Mouse (Mus musculus): ENCODE data around the gene Cplane1.
A peak's percentile ranks its signal among the peaks of the same experiment; 100 is the strongest.
"Not testable (repeated sequence)": the region's sequence is repeated elsewhere in the genome, so short reads cannot be mapped to it uniquely, and the experiment has no call there.

Cplane1 gene

GRCm38 (mm10) chr15:8168591-8169265 is at the start of gene Cplane1:
Gene Cplane1, plus strand, starts transcription at chr15:8169106.
- DNase-seq, result peak; percentile 94

- DNase-seq, result no peak
Measured at GRCm38 (mm10) chr15:8129281-8129680, 39.6 kb upstream of the Cplane1 start.

- no peak for DNase-seq
Measured at GRCm38 (mm10) chr15:8131268-8131667, 37.6 kb upstream of the Cplane1 start.

GRCm38 (mm10) chr15:8131761-8132160 is 37.1 kb upstream of the Cplane1 start:
- DNase-seq, result no peak

GRCm38 (mm10) chr15:8135606-8136005 is 33.3 kb upstream of the Cplane1 start:
- DNase-seq, result no peak

- DNase-seq, result no peak
Measured at GRCm38 (mm10) chr15:8161841-8162240, 7.1 kb upstream of the Cplane1 start.

GRCm38 (mm10) chr15:8169266-8169746 is 400 bp downstream of the Cplane1 start:
- DNase-seq, result peak; percentile 21

GRCm38 (mm10) chr15:8189563-8189962 is 20.7 kb downstream of the Cplane1 start:
- DNase-seq, result no peak

GRCm38 (mm10) chr15:8190435-8190834 is 21.5 kb downstream of the Cplane1 start:
- no peak for DNase-seq

GRCm38 (mm10) chr15:8200317-8200716 is 31.4 kb downstream of the Cplane1 start:
- no peak for DNase-seq

GRCm38 (mm10) chr15:8208362-8208761 is 39.5 kb downstream of the Cplane1 start:
- DNase-seq, result no peak

GRCm38 (mm10) chr15:8214811-8215210 is 45.9 kb downstream of the Cplane1 start:
- DNase-seq, result no peak

- not testable (repeated sequence) for DNase-seq
Measured at GRCm38 (mm10) chr15:8234167-8234566, 65.3 kb downstream of the Cplane1 start.

GRCm38 (mm10) chr15:8265946-8266345 is 97.0 kb downstream of the Cplane1 start:
- no peak for DNase-seq

- DNase-seq, result no peak
Measured at GRCm38 (mm10) chr15:8267211-8267610, 98.3 kb downstream of the Cplane1 start.

- DNase-seq, result peak; percentile 8
Measured at GRCm38 (mm10) chr15:8268231-8268630, 99.3 kb downstream of the Cplane1 start.

GRCm38 (mm10) chr15:8271952-8272351 is 103.0 kb downstream of the Cplane1 start:
- no peak for DNase-seq

- DNase-seq, result not testable (repeated sequence)
Measured at GRCm38 (mm10) chr15:8277916-8278315, 109.0 kb downstream of the Cplane1 start.

- DNase-seq, result peak; percentile 33
Measured at GRCm38 (mm10) chr15:8279320-8279779, 110.4 kb downstream of the Cplane1 start.

- DNase-seq, result peak; percentile 52
Measured at GRCm38 (mm10) chr15:8279929-8280610, 111.2 kb downstream of the Cplane1 start.

- DNase-seq, result no peak
Measured at GRCm38 (mm10) chr15:8281701-8282100, 112.8 kb downstream of the Cplane1 start.

GRCm38 (mm10) chr15:8282155-8282554 is 113.2 kb downstream of the Cplane1 start:
- no peak for DNase-seq

GRCm38 (mm10) chr15:8291251-8291650 is 122.3 kb downstream of the Cplane1 start:
- no peak for DNase-seq

- DNase-seq, result no peak
Measured at GRCm38 (mm10) chr15:8294150-8294549, 125.2 kb downstream of the Cplane1 start.

Measured in lung, postnatal 36 days (tissue).